Mouse (Mus musculus) yolk sac, embryonic 10.5 days (tissue): Measurements from ENCODE around the gene 1300017J02Rik.

ENCODE experiments used
- DNase-seq: peaks from one replicate; pipeline ENCODE4 v3.0.0-alpha.2; 2017; ENCODE audit warnings: low spot score

Gene 1300017J02Rik

DNA sequence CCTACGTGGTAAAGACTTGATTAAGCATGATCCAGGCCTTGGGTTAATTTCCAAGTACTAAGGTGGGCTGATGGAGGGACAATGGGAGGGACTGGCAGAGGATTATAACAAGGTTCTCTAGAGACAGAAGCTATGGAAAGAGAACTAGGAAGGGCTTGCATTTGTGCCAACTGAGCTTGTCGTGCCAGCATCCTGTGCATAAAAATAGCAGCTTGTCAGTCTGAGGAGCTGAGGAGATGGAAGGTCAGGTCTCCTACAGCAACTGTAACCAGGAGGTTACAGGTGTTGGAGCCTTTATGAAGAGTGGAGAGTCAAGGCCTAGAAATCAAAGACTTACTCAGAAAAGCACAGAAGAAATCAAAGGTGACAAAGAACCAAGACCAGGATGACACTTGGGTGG, 91.3 kb downstream of the 1300017J02Rik start:
- no peak for DNase-seq

DNA sequence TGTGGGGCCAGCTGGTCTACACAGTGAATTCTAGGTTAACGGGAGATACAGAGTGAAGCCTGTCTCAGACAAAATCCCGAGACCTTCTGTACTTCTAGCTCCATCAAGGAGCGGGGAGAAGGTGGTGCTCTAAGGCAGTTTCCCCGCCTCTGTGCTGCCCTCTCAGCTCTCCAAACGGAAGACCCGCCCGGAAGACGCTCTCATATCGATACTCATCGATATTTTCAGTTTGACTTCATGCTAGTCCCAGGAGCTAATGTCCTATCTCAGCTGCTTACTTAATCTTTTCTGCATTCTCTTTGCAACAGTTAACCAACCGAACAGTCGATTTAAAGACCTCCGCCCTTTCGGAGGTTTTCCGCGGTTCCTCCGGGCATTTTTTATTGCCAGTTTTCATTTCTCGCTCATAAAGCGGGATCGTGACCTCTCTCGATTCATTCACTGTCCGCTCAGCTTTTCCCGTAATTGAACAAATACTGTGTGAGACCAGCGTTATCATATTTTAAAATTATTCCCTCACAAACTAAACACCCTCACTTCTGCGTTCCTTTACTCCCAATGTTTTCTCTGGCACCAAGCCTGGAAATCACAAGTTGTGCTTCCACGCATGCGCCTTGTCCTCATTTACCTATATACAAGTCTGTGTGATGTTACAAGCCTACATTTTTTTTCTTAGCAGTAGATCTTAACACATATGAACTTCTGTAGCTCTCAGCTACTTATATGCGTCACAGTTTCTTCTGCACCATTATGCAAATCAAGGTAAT, 92.0 kb downstream of the 1300017J02Rik start:
- peak; percentile 20 for DNase-seq

- DNase-seq = peak; percentile 24
Observed at GRCm38 (mm10) chr9:103208802-103209423, 96.0 kb downstream of the 1300017J02Rik start.

- peak; percentile 86 for DNase-seq
Observed at GRCm38 (mm10) chr9:103207846-103208245, 97.0 kb downstream of the 1300017J02Rik start.

DNA sequence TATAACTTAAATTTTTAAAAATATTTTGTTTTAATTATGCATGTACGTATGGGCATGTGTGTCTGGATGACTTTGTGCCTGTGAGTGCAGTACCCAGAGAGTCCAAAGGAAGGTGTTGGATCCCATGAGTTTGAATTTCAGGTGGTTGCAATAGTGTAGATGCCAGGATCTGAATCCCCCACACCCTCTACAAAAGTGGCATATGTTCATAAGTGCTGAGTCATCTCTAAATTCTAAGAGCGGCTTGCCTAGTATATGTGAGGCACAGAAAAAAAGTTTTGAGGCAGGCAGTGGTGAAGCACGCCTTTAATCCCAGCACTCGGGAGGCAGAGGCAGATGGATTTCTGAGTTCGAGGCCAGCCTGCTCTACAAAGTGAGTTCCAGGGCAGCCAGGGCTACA, 99.1 kb downstream of the 1300017J02Rik start:
- DNase-seq = peak; percentile 17

- peak; percentile 92 for DNase-seq
Observed at GRCm38 (mm10) chr9:103201561-103202260, 103.2 kb downstream of the 1300017J02Rik start, which contains the start of gene Srprb. Gene Srprb, minus strand, starts transcription at chr9:103202137.
